Mouse (Mus musculus) ES-E14 (cell line): Measurements from ENCODE around the gene Fbxl7. TPM values are rescaled to one million over a fixed set of nuclear protein-coding genes. Genes with fewer than 3 reads are reported as not detected.

ENCODE experiments used
- DNase-seq: peaks from one replicate; pipeline ENCODE4 v3.0.0-alpha.2; 2013; ENCODE audit warnings: low read depth, low spot score
- H3K27ac ChIP-seq: 2 replicates; pipeline ENCODE4 v1.5.1; 2012; ENCODE audit warnings: low read depth, mild to moderate bottlenecking, low read length, moderate library complexity, mixed read lengths; ENCODE audit not compliant: poor library complexity, insufficient read depth, severe bottlenecking
- H3K36me3 ChIP-seq: 2 replicates; pipeline ENCODE4 v1.6.1; 2012; ENCODE audit warnings: mild to moderate bottlenecking, low read length, moderate library complexity, mixed read lengths; ENCODE audit not compliant: control insufficient read depth, poor library complexity, insufficient read depth, severe bottlenecking
- H3K4me1 ChIP-seq, 2 experiments: fragments of 150-350 bp in 1 of 2; sonication (generic) in 1 of 2; 2 replicates each; pipeline ENCODE4 v1.6.1; 2012; ENCODE audit warnings: low read length in 2 of 2, mild to moderate bottlenecking in 1 of 2, mixed read lengths in 1 of 2; ENCODE audit not compliant: control insufficient read depth in 2 of 2, insufficient read depth in 2 of 2, poor library complexity in 1 of 2
- H3K4me3 ChIP-seq, 2 experiments: fragments of 150-350 bp in 1 of 2; sonication (generic) in 1 of 2; 2 replicates each; pipeline ENCODE4 v1.5.1; 2012; ENCODE audit warnings: low read length in 2 of 2, low read depth in 1 of 2, mild to moderate bottlenecking in 1 of 2, mixed read lengths in 1 of 2; ENCODE audit not compliant: insufficient read depth in 1 of 2, poor library complexity in 1 of 2, severe bottlenecking in 1 of 2
- H3K9ac ChIP-seq: 2 replicates; pipeline ENCODE4 v1.6.1; 2012; ENCODE audit warnings: low read depth, mild to moderate bottlenecking, low read length, mixed read lengths; ENCODE audit not compliant: poor library complexity, insufficient read depth, severe bottlenecking
- H3K9me3 ChIP-seq: fragments of 150-350 bp; sonication (generic); 2 replicates; pipeline ENCODE4 v1.6.1; 2012; ENCODE audit warnings: low read depth, mild to moderate bottlenecking, low read length; ENCODE audit not compliant: control insufficient read depth, insufficient read depth
- CHD2 ChIP-seq: IDR thresholded peaks from 2 replicates; pipeline ENCODE4 v1.6.1; 2014; ENCODE audit warnings: mild to moderate bottlenecking, low read depth, low read length, inconsistent platforms
- HCFC1 ChIP-seq: IDR thresholded peaks from 2 replicates; pipeline ENCODE4 v1.6.1; 2012; ENCODE audit warnings: low read length, inconsistent platforms, borderline replicate concordance; ENCODE audit not compliant: insufficient read depth
- MAFK ChIP-seq: IDR thresholded peaks from 2 replicates; pipeline ENCODE4 v1.6.1; 2014; ENCODE audit warnings: mild to moderate bottlenecking, low read depth, low read length, inconsistent platforms; ENCODE audit not compliant: insufficient read depth
- ZC3H11A ChIP-seq: IDR thresholded peaks from 2 replicates; pipeline ENCODE4 v1.6.1; 2012; ENCODE audit warnings: low read depth, mild to moderate bottlenecking, inconsistent platforms, low read length, borderline replicate concordance
- ZNF384 ChIP-seq: IDR thresholded peaks from 2 replicates; pipeline ENCODE4 v1.6.1; 2012; ENCODE audit warnings: low read depth, low read length, inconsistent platforms
- in situ Hi-C, 2 experiments: fragments of 600-800 bp; cut with MboI; formaldehyde crosslinking; loops; one replicate each; pipeline ENCODE4 v1.15.1; 2025; ENCODE audit warnings: low sequenced_read_pairs in 2 of 2, inconsistent platforms in 1 of 2; ENCODE audit not compliant: unreplicated experiment in 2 of 2
- total RNA-seq: library from RNA; depleted of rRNA; stranded (reverse); fragments of 300-350 nt; gene quantifications from 2 replicates; pipeline ENCODE4 v1.2.3, GENCODE M21; 2012

The Fbxl7 gene
- total RNA-seq, 1 experiment: 0.98 TPM

GRCm38 (mm10) chr15:26620279-26620678 lies 275.1 kb downstream of the Fbxl7 start:
- in situ Hi-C loops: no loop called here
- 0 out of 2 replicates have a peak, but pooled peaks have one; percentile 9 for TF ChIP-seq ZC3H11A
- no peak for TF ChIP-seq HCFC1
- Histone ChIP-seq H3K9me3 (no peaks in the 10 kb centered on the region), H3K36me3 (no peaks in the 10 kb centered on the region), H3K4me1 (no peaks in the 10 kb centered on the region), H3K9ac (no peak overlapping the region), H3K4me3 (no peak overlapping the region), H3K27ac (no peak overlapping the region)
- DNase-seq: no peak

GRCm38 (mm10) chr15:26619221-26619620 lies 276.2 kb downstream of the Fbxl7 start:
- H3K4me1 ChIP-seq: no peaks in the 10 kb centered on the region
- H3K4me3 ChIP-seq: no peak overlapping the region
- no peak overlapping the region for H3K9ac ChIP-seq
- H3K27ac ChIP-seq: no peak overlapping the region
- no peak for DNase-seq
- in situ Hi-C loops: no loop called here
- no peaks in the 10 kb centered on the region for H3K9me3 ChIP-seq
- TF ChIP-seq ZC3H11A (no peak), CHD2 (no peak), HCFC1 (no peak), ZNF384 (no peak), MAFK (no peak)
- H3K36me3 ChIP-seq: no peaks in the 10 kb centered on the region

GRCm38 (mm10) chr15:26596239-26596638 lies 299.1 kb downstream of the Fbxl7 start:
- in situ Hi-C loops: no loop called here
- no peak for DNase-seq
- Histone ChIP-seq H3K4me3 (no peak overlapping the region), H3K4me1 (no peaks in the 10 kb centered on the region), H3K9me3 (no peaks in the 10 kb centered on the region), H3K36me3 (no peaks in the 10 kb centered on the region), H3K9ac (no peak overlapping the region), H3K27ac (no peak overlapping the region)
- TF ChIP-seq MAFK (no peak), HCFC1 (no peak), CHD2 (no peak), ZNF384 (no peak), ZC3H11A (no peak)

GRCm38 (mm10) chr15:26579947-26580709 lies 315.3 kb downstream of the Fbxl7 start:
- Histone ChIP-seq H3K9me3 (no peaks in the 10 kb centered on the region), H3K9ac (no peak overlapping the region), H3K4me3 (no peak overlapping the region), H3K36me3 (no peaks in the 10 kb centered on the region), H3K4me1 (no peaks in the 10 kb centered on the region), H3K27ac (no peak overlapping the region)
- DNase-seq: no peak
- no peak for TF ChIP-seq CHD2
- TF ChIP-seq HCFC1: no peak
- no peak for TF ChIP-seq MAFK
- TF ChIP-seq ZNF384: no peak
- TF ChIP-seq ZC3H11A: no peak
- in situ Hi-C loops: no loop called here
